Mouse (Mus musculus): Measurements from ENCODE around the gene Gabrb1.
"Not testable (repeated sequence)": the region's sequence is repeated elsewhere in the genome, so short reads cannot be mapped to it uniquely, and the experiment has no call there.

The Gabrb1 gene

DNA sequence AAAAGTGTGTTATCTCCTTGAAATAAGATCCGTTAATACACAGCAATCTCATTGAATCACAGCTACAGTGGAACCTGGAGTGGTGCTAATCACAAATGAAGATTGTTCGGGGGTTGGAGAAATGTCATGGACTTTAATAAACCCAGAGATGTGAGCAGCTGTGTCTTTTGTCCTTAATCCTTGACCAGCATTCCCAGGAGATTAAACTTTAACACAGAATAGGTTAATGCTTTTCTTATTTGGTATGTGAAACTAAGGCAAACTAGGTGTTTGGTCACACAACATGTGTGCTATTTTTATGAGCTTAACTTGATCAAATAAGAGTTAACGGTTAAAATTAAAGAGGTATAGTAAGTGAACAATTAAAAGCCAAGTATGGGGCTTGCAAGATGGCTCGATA lies 341.6 kb downstream of the Gabrb1 start:
- no peak for DNase-seq (ENCODE audit: extremely low read depth, insufficient read length, low spot score)

DNA sequence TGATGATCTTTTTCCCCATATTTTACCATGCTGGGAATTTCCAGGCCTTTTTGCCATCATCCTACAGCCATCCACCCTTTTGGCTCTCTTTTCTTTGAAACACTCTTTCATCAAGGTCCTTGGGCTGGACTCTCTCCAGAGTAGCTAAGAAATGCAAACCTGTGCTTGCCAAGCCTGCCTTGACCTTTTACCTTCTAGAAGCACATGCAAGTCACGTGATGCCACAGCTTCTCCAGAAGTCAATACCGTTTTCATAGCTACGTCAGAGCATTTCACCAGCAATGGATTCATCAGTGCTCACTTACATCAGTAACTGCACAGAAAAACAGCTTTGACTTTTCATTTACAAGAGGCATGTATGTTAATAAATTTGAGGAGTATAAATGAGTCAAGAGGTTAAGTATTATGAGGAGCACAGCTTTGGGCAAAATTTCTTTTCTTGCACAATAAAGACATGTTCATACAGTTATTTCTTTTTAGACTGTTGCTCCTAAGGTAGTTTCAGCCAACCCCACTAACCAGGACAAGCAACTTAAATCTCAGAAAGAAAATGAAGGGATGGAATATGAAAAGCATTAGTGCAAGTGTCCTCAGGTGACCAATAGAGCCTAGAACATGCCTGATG lies 346.0 kb downstream of the Gabrb1 start:
- no peak for DNase-seq (ENCODE audit: extremely low read depth, insufficient read length, low spot score)

DNA sequence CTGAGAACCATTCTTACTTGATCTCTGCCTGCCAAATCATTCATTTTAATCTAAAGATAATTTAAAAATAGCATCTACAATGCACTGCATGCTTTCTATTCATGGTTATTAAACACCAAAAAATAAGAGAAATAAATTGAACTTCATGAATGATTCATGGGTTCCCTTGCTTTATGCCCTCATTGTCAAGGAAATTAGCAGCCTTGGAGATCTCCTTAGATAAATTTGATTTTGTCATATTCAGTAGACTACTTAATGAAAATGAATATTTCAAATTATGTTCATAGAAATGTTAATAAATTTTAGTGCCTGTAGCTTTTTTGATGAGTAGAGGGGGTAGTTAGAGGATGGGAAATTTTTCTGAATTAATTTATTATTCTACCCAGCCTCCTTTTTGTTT lies 379.0 kb downstream of the Gabrb1 start:
- DNase-seq (ENCODE audit: extremely low read depth, insufficient read length, low spot score), result no peak

DNA sequence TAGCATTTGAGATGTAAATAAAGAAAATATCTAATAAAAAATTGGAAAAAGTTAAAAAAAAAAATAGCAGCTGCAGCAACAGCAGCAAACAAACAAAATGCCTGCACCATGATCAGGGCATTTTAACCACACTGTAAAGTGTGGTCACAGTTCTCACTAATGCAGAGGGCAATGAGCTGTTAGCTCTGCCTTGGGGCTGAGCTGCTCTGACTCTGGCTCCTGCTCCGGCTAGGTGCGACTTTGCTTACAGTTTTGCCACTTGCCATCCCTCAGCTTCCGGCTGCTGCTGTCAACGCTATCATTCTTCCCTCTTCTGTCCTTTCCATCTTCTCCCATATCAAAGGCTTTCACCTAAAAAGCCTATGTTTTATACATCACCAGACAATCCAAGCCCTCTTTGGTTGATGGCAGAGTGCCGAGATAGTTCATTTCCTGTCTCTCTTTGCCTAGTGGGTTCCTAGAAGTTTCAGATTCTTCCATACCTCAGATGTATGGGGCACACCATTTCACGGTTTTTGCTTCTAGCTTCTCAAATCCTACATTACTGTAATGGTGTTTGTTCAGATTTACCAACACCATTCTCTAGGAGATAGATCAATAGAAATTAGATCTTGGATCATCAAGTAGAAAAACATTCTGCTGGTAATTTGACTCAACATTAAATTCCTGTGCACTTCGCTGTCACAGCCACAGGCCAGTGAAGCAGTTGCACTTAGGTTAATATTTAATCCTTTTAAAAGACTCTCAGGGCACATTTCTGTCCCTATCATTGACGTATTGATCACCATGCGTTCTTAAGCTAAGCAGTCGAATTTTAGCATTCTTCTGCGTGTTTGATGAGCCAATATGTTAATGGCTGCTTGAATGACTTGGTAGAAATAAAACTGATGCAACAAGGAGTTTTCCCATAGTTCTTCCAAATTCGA lies 385.6 kb downstream of the Gabrb1 start:
- DNase-seq (ENCODE audit: extremely low read depth, insufficient read length, low spot score), result no peak

DNA sequence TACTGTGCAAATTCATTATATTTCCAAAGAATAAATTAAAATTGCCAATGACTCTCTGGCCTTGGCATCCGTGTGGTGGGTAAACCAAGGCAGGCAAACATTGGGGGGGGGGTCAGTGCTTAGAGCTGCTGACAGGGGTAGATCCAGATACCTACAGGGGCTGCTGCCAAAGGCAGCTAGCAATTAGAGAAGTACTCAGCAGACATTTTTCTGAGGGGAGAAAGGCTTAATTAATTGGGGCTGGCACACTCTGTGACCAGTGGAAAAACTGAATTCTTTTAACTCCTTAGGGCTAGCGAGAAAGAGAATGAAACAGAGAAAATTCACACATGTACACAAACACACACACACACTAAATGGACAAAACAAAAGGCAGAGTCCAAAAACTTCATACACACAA lies 388.3 kb downstream of the Gabrb1 start:
- no peak for DNase-seq (ENCODE audit: extremely low read depth, insufficient read length, low spot score)

DNA sequence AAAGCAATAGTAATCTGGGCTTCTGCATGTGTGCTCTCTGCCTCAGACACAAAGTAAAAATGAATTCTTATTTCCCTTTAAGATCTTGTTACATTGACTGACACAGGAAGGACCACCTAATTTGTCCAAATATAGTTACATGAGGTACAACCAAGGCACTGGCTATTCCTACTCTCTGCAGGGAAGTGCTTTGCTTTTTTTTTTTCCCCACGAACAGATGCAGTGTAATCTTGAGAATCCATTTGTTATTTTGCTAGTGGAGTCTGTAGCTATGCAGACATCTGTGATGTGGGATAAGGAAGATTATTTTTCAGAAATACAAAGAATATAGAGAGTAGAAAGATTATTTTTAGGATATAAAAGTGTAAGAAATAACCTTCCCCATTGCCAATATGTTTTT lies 406.2 kb downstream of the Gabrb1 start:
- no peak for DNase-seq (ENCODE audit: extremely low read depth, insufficient read length, low spot score)

DNA sequence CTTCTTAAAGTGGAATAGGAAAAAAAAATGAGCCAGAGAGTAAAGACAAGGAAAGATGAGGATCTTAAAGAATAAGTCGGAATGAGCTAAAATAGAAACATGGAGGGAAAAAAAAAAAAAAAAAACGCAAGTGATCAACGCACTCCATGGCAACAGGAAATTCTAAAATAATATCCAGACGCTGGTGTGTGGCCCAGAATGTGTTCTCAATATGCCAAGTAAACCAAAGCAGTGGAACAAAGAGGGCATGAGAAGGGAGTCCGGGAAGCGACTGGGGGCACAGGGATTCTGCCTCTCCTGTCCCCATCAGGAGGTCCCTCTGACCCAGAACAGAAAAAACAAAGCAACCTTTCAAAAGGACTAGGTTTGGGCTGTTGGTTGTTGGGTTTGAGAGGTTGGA lies 410.9 kb downstream of the Gabrb1 start:
- no peak for DNase-seq (ENCODE audit: extremely low read depth, insufficient read length, low spot score)

DNA sequence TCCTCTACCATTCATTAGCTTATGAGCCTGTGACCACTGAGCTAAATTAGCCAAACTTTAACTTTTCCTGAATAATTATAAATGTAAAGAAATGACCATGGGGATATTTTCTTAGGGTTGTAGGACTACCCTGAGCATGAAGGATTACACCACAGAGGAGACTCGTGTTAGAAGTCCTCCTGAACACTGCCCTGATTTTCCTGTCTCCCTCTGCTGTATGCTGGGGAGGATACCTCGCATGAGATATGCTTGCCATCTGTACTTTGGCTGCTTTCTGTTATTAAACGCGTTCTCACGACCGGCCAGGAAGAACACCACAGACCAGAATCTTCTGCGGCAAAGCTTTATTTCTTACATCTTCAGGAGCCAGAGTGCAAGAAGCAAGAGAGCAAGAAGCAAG lies 411.5 kb downstream of the Gabrb1 start:
- not testable (repeated sequence) for DNase-seq (ENCODE audit: extremely low read depth, insufficient read length, low spot score)

DNA sequence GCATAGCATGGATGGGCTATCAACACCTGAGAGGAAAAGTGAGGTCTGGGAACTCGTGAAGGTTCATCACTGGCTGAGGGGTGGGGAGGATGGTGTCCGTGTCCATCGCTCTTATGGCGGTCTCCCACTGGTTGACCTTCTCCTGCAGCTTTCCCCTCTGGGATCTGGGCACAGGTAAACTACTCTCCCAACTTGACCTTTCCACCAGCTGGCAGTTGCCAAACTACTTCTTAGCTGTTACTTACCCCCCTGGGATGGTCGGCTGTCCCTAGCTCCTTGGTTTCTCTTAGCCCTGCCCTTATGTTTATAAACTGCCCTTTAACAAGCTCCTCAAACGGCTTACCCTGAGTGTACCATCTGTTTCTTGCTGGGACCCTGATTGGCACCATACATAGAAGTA lies 418.9 kb downstream of the Gabrb1 start:
- no peak for DNase-seq (ENCODE audit: extremely low read depth, insufficient read length, low spot score)

DNA sequence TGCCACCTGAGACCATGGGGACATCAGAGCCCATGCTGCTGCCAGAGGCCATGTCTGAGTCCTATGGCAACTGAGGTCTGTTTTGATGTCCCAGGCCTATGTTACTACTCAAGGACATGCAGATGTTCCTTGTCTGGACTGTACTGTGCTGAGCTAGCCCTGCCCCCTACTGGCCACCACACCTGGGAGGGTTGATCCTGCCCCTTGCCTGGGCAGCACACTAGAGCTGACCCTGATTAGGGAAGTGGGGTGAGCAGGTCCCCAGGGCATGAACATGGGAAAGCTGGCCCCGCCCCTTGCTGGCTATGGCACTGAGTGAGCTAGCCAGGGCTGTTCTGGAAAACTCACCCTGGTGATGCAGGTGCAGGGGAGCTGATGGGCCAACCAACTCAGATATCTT lies 428.6 kb downstream of the Gabrb1 start:
- DNase-seq (ENCODE audit: extremely low read depth, insufficient read length, low spot score), result peak; percentile 1

DNA sequence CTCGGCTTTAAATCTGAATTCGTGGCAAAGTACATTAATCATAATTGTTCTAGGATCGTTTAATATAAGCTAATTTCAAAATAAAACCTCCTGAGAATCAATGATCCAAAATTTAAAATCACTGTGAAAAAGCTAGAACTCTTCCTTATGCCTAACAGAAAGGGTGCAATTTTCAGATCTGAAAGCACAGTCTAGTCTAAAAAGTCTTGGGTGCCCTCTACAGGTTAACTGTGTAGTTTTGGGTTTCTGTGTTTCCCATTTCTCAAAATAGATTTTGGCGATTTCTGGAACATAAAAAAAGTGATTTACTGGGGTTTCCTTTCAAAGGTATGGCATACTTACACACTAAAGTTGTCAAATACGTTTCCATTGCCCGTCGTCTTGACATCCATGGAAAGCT lies 436.7 kb downstream of the Gabrb1 start:
- no peak for DNase-seq (ENCODE audit: extremely low read depth, insufficient read length, low spot score)

DNA sequence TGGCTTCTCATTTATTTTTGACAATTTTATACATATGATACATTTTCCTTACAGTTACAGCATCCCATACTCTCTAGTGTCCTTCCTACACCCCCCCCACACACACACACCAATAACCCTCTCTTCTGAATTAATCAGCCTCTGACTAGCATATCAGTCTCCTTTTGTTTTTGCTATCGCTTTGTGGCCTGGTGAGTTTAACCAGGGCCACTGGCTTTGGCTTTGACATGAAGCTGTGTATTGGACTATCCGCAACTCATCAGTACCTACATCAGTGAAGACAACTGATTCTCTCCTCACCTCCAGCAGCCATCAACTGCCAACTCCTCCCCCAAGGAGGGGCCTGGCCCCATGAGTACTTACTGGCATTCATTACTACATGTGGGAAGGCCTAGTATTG lies 437.1 kb downstream of the Gabrb1 start:
- DNase-seq (ENCODE audit: extremely low read depth, insufficient read length, low spot score), result no peak

DNA sequence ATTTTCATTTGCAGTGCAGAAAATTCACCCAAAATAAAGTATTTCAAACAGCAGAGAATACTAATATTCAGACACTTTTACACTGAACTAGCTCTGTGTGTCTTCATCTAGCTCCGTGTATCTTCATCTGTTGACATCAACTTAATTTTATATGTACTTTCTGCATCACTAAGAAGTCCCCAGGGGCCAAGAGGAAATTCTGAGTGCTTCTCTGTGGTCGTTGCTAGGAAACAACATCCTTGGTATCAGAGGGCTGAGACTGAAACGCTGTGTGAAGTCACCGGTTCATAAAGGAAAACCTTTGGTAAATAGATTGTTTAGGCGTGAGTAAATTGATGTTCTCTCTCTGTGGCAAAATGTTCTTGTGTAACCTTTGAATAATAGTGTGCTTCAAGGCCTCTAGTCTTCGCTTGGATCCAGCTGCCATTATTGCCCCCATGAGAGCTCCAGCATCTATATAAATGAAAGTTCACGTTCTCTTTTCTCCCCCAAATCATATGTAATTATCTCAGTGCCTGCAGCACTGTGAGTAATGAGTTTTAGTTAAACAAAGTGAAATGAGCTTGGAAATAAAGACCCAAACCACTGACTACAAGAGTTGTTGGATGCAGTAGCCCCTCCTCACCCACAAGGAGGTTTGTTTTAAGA lies 446.5 kb downstream of the Gabrb1 start:
- no peak for DNase-seq (ENCODE audit: extremely low read depth, insufficient read length, low spot score)

DNA sequence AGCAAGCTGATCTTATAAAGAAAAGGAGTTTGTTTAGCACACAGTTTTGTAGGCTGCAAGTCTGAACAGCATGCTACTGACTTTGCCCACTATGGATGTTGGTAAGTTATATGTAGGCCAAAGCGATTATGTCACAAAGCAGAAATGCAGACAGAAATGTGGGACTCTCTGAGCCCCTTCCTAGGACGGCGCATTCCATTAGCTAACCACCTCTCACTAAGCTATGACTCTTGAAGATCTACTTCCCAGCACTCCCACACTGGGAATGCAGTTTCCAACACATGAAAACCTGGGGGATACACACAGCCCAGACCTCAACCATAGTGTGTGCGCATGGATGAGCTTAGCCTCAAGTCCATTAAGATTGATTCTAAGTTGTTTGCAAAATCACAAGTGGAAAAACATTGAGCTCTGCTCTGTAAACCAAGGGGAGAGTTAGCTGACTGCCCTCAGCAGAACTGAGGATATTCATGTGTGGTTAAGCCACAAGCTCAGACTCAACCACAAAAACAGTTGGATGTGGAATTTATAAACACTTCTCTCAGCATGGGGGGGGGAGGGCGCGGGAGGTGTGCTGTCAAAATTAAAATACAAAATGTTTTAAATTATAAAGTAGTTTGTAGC lies 464.6 kb downstream of the Gabrb1 start:
- peak; percentile 26 for DNase-seq (ENCODE audit: extremely low read depth, insufficient read length, low spot score)

DNA sequence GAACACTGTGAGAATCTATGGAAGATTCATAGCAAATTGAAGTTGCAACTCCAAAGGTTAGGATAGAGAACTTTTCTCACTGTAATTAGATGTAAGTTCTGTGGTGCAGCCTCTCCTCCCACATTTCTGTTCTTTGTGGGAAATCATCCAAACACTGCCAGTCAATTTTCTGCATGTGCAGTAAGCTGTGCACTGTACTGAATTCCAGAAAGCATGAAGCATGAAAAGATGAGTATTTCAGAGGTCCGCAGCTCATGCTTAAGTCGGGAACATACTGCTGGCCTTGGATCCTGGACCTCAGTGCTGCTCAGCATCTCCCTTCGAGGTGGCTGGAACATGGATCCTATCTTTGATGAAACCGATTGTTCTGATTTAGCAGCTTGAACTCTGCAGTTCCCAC lies 468.8 kb downstream of the Gabrb1 start:
- no peak for DNase-seq (ENCODE audit: extremely low read depth, insufficient read length, low spot score)

DNA sequence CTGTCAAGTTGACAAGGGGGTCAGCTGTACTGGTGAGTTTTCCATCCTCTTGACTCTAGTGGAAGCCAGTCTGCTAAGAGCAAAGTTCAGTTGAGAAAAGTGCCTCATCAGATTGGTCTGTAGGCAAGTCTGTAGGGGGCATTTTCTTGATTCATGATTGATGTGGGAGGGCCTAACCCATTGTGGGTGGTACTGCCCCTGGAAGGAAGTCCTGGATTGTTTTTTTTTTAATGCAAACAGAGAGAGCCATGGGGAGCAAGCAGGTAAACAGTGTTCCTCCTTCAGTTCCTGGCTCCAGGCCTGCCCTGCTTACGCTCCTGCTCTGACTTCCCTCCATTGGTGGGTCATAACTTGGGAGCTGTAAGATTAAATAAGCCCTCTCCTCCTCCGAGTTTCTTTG lies 476.0 kb downstream of the Gabrb1 start:
- no peak for DNase-seq (ENCODE audit: extremely low read depth, insufficient read length, low spot score)

DNA sequence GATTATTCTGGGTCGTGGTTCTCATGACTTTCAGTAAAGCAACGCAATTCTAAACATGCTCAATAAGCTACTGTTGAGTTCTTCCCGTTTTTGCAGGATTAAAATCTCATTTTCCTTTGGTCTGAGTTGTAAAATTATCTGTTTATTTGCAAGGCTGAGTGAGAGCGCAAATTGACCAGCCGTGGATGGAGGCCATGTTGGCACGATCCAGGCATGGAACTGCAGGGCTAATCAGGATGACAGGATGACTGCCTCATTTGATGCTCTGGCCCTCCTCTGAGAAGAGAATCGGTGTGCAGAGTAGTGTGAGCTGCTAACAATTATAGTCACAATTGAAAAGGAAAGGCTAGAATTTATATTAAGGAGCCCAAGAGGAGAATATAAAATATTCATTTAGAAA lies 480.3 kb downstream of the Gabrb1 start:
- no peak for DNase-seq (ENCODE audit: extremely low read depth, insufficient read length, low spot score)

DNA sequence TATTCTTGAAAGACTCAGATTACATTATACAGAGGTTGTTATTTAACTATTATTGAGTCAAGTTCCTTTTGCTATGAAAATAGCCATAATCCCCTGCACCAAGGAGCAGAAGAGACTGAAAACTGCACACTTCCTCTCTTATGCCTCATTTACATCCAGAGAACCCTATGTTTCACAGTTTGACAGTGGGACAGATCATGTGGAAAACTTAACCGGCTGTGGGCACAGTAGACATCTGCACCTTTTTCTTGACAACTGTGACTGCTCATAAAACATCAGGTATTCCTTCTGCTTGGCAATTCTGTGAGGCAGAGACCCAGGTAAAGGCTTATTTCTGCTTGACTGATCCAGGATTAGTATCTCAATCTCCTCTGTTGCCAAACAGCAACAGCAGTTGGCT lies 481.7 kb downstream of the Gabrb1 start:
- no peak for DNase-seq (ENCODE audit: extremely low read depth, insufficient read length, low spot score)

DNA sequence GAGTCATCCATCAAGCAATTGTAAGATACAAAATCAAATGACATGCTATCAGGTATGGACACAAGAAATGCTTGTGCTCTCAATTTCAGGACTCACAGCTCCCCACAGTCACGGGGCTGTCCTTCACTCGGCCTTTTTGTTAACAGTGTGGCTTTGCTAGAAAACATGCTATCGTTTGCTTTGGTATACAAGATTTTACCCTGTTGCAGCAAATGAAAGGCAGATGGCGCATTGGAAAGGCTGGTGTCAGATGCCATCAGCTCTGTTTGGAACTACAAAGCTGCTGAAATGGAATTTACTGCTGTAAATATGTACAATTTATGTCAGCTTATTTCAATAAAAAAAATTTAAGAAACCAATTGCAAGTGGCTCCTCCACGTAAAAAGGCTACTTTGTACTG lies 490.8 kb downstream of the Gabrb1 start:
- DNase-seq (ENCODE audit: extremely low read depth, insufficient read length, low spot score), result no peak

DNA sequence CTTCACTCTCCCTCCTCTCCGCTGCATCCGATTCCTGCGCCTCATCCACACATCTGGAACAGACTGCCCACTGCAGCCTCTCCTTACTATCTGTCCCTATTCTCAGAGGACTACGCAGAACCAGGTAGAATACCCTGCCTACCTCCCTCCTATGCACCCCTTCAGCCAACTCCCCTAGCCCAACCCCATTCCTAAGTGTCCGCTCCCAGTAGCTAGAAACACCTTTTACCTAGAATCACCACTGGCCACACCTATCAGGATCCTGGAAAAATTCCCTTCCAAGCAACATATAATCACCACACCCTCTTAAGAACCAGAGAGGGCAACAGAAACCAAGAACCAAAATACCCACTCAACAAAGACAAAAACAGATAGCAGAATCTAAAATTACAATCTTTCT lies 493.0 kb downstream of the Gabrb1 start:
- DNase-seq (ENCODE audit: extremely low read depth, insufficient read length, low spot score), result no peak

DNA sequence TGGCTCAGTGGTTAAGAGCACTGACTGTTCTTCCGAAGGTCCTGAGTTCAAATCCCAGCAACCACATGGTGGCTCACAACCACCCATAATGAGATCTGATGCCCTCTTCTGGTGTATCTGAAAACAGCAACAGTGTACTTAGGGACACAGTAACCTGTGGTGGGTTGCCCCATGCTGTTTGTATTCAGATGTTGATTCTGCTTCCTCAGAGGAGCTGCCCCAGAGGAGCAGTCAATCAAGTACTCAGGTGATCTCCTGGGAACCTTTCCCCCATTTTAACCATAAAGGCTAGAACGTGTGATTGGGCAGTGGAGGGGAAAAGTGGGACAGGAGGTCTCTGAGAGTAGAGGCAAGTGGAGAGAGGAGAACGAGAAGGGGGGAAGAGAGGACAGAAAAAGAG lies 497.8 kb downstream of the Gabrb1 start:
- DNase-seq (ENCODE audit: extremely low read depth, insufficient read length, low spot score), result not testable (repeated sequence)

All from 3134 (cell line).